Mouse (Mus musculus) heart, embryonic 14.5 days (tissue): ENCODE measurements around the gene Sult2a7. TPM values are rescaled to one million over a fixed set of nuclear protein-coding genes. Genes with fewer than 3 reads are reported as not detected.

ENCODE experiments used
- ATAC-seq: fragments of 200-750 bp; cut with Nextera tagmentation; 2 replicates; pipeline ENCODE4 v1.8.0; 2017; ENCODE audit warnings: low read depth, moderate TSS enrichment; ENCODE audit not compliant: insufficient number of reproducible peaks, insufficient read depth, low FRiP score
- H3K27ac ChIP-seq, 2 experiments: fragments of 200-500 bp in 1 of 2; fragments of 300-500 bp in 1 of 2; sonication (generic) in 1 of 2; replicated peaks in 1 of 2; 2 replicates each; pipeline ENCODE4 v1.5.1; 2012 to 2014; ENCODE audit warnings: low read depth in 2 of 2, low read length in 2 of 2, control low read depth in 1 of 2, mild to moderate bottlenecking in 1 of 2, mixed read lengths in 1 of 2; ENCODE audit not compliant: control insufficient read depth in 1 of 2, insufficient read depth in 1 of 2
- H3K27me3 ChIP-seq: fragments of 300-500 bp; sonication (generic); 2 replicates; pipeline ENCODE4 v1.6.1; 2014; ENCODE audit warnings: mild to moderate bottlenecking, low read length, control low read depth; ENCODE audit not compliant: control insufficient read depth, insufficient read depth
- H3K36me3 ChIP-seq: fragments of 300-500 bp; sonication (generic); 2 replicates; pipeline ENCODE4 v1.6.1; 2014; ENCODE audit warnings: mild to moderate bottlenecking, control low read depth, low read length, mixed read lengths; ENCODE audit not compliant: control insufficient read depth, insufficient read depth
- H3K4me1 ChIP-seq, 2 experiments: fragments of 200-500 bp in 1 of 2; fragments of 300-500 bp in 1 of 2; sonication (generic) in 1 of 2; 2 replicates each; pipeline ENCODE4 v1.6.1; 2012 to 2014; ENCODE audit warnings: low read length in 2 of 2, control low read depth in 1 of 2, mixed read lengths in 1 of 2; ENCODE audit not compliant: control insufficient read depth in 2 of 2, insufficient read depth in 2 of 2
- H3K4me2 ChIP-seq: fragments of 300-500 bp; sonication (generic); 2 replicates; pipeline ENCODE4 v1.6.1; 2014; ENCODE audit warnings: mild to moderate bottlenecking, low read length
- H3K4me3 ChIP-seq, 2 experiments: fragments of 200-500 bp in 1 of 2; fragments of 300-500 bp in 1 of 2; sonication (generic) in 1 of 2; 2 replicates each; pipeline ENCODE4 v1.5.1; 2012 to 2014; ENCODE audit warnings: low read length in 2 of 2, mild to moderate bottlenecking in 2 of 2, control low read depth in 1 of 2, low read depth in 1 of 2, moderate library complexity in 1 of 2; ENCODE audit not compliant: control insufficient read depth in 1 of 2, insufficient read depth in 1 of 2
- H3K9ac ChIP-seq: fragments of 300-500 bp; sonication (generic); 2 replicates; pipeline ENCODE4 v1.6.1; 2014; ENCODE audit warnings: mild to moderate bottlenecking, low read length
- H3K9me3 ChIP-seq: fragments of 300-500 bp; sonication (generic); 2 replicates; pipeline ENCODE4 v1.6.1; 2016; ENCODE audit warnings: low read length, control low read depth; ENCODE audit not compliant: control insufficient read depth
- WGBS: fragments of 180-500 bp; shearing (Covaris S2); extraction: QIAGEN DNeasy Blood & Tissue Kit; methylation state at CpG from one replicate; pipeline ENCODE4 v1.1.7; 2014; 5-methylcytosine and 5-hydroxymethylcytosine counted together
- polyA plus RNA-seq: library from polyadenylated mRNA; unstranded; fragments of >200 nt; fragmentation: Nextera tagmentation; extraction: Ambion mirVana; gene quantifications from 2 replicates; pipeline ENCODE4 v1.2.1, GENCODE M21; 2014

The Sult2a7 gene
- not detected in 2 replicates for polyA plus RNA-seq

DNA sequence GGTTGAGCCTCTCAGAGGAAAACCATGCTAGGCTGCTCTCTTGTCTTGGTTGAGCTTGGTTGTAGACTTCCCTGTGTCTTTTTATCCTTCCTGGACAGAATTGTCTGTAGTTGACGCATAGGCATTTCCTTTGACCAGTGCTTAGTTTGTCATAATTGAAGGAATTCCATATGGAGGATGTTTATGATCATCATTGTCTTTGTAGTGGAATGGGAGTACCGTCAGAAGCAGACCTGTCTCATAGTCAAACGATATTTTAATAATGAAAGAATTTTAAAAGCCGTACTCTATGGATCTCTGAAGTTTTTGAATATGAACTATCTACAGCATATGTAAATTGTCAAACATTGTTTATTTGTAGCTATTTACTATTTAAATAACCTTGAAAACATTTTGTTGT is at the start of gene Sult2a7:
TSS of gene Sult2a7 (minus strand) at position 101 of the 400 bp plus-strand sequence.
- H3K9ac ChIP-seq: no peak within 1 kb of the TSS
- no peak for ATAC-seq

DNA sequence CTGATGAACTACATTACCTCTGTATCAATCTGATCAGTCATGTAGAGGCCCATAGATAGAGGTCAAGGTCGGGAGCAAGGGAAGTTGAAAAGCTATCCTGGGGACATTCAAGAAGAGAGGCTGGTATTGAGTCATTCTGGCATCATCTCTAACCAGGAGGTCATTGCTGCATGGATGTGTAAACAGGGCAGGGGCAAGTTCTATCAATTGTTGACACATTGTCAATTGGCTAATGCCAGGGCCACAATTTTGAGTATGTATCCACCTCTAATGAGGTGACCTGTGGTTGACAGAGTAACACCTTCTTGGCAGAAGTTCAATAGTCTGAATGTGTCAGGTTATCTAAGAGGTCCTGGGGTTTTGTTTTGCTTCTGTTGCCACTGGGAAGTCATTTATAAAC is 31.2 kb upstream of the Sult2a7 start:
- H3K4me3 ChIP-seq: no peak overlapping the region
- ATAC-seq: no peak
- H3K9me3 ChIP-seq: peaks cover 26% of the 10 kb centered on the region
- H3K9ac ChIP-seq: no peak overlapping the region
- H3K36me3 ChIP-seq: no peaks in the 10 kb centered on the region
- H3K27ac ChIP-seq: no peak overlapping the region
- 45% methylated on average over 1 of the region's 1 CpGs for WGBS
- no peaks in the 10 kb centered on the region for H3K4me1 ChIP-seq
- H3K27me3 ChIP-seq: no peaks in the 10 kb centered on the region
- H3K4me2 ChIP-seq: no peak overlapping the region

More for the DNA sequence above, at the start of gene Sult2a7:
- 82% methylated on average over 4 of the region's 4 CpGs for WGBS
- Histone ChIP-seq H3K36me3 (no peaks in the 10 kb centered on the region), H3K4me3 (no peak within 1 kb of the TSS), H3K4me1 (no peaks in the 10 kb centered on the region), H3K27me3 (no peaks in the 10 kb centered on the region), H3K27ac (no peak within 1 kb of the TSS), H3K4me2 (no peak within 1 kb of the TSS), H3K9me3 (peaks cover 13% of the 10 kb centered on the region; the same call in 1 of the 2 replicates)

DNA sequence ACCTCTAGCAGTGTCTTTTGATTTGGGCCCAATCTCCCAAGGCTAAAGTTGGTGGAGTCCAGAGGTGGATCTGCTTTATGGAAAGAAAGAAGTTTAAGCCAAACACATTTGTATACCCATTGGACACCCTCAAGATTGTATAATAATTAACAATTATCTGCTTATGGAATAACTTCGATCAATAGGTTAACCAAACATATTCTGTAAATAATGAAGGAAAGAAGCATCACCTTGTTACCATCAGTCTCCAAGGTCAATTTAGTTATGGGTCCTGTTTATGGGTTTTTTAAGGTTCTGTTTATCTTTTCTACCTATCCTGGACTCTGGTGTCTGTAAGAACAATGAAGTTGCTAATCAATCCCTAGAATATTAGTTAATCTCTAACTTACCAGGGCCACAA is 28.6 kb upstream of the Sult2a7 start:
- ATAC-seq: no peak
- Histone ChIP-seq H3K4me2 (no peak overlapping the region), H3K9ac (no peak overlapping the region), H3K4me1 (no peaks in the 10 kb centered on the region), H3K27me3 (no peaks in the 10 kb centered on the region), H3K27ac (no peak overlapping the region), H3K36me3 (no peaks in the 10 kb centered on the region), H3K4me3 (no peak overlapping the region), H3K9me3 (peaks cover 31% of the 10 kb centered on the region)
- WGBS: 68% methylated on average over 1 of the region's 1 CpGs

DNA sequence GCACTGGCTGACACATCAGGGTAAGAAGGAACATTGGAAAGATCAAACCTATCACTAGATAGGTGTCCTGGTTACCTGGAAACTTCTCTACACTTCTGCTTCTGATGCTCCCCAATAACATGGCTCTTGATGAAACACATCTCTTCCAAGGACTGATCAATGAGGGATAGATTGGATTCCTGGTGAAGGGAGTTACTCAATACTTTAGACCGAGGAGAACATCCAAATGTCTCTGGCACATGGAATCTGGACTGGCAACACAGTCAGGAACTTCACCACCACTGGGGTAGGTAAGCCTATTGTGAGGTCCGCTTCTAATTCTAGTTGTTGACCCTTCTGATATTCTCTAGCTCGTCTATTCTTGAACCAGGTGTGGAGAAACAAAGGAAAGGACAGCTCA is 24.3 kb upstream of the Sult2a7 start:
- H3K4me2 ChIP-seq: no peak overlapping the region
- WGBS: 39% methylated on average over 3 of the region's 3 CpGs
- H3K27ac ChIP-seq: no peak overlapping the region
- no peaks in the 10 kb centered on the region for H3K4me1 ChIP-seq
- H3K4me3 ChIP-seq: no peak overlapping the region
- peaks cover 31% of the 10 kb centered on the region for H3K9me3 ChIP-seq
- H3K9ac ChIP-seq: no peak overlapping the region
- H3K36me3 ChIP-seq: no peaks in the 10 kb centered on the region
- no peaks in the 10 kb centered on the region for H3K27me3 ChIP-seq
- no peak for ATAC-seq

DNA sequence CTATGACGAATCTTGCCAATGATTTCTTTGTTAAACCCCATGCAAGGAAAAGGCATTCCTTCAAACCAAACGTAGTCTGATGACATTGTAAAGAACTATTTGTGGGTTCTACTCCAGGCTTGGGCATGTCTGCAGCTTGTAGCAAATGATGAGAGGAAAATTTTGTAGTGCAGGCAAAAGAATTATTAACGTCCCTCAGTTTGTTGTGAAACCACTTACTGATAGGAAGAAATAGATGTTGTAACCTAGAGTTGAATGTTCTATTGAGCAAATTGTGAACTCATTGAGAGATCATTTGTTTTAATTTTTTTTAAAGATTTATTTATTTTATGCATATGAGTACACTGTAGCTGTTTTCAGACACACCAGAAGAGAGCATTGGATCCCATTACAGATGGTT is 1.1 kb downstream of the Sult2a7 start:
- H3K36me3 ChIP-seq: no peaks in the 10 kb centered on the region
- ATAC-seq: no peak
- no peaks in the 10 kb centered on the region for H3K4me1 ChIP-seq
- 58% methylated on average over 3 of the region's 3 CpGs for WGBS
- no peak overlapping the region for H3K9ac ChIP-seq
- no peaks in the 10 kb centered on the region for H3K27me3 ChIP-seq
- no peak overlapping the region for H3K4me2 ChIP-seq
- H3K9me3 ChIP-seq: peaks cover 13% of the 10 kb centered on the region; the same call in 1 of the 2 replicates
- no peak overlapping the region for H3K4me3 ChIP-seq
- no peak overlapping the region for H3K27ac ChIP-seq

DNA sequence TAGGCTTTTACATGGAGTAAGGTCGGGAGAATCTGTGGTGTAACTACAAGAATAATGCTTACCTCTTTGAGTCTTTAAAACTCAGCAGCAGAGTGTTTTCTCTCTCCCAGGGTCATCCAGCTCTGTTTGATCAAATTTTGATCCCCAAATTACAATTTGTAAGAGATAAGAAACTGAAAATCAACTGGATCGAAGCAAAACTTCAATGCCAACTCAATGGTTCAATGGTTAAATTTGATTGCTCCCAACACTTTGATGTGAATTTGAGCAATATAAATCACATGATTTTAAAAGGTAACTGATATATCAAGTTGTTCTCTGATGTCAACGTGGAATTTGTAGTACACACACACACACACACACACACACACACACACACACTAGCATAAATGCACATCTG is 47.5 kb downstream of the Sult2a7 start, which contains the start of gene Sult2a8:
TSS of gene Sult2a8 (minus strand) at position 236 of the 400 bp plus-strand sequence.
- ATAC-seq: no peak
- no peak within 1 kb of the TSS for H3K27ac ChIP-seq

DNA sequence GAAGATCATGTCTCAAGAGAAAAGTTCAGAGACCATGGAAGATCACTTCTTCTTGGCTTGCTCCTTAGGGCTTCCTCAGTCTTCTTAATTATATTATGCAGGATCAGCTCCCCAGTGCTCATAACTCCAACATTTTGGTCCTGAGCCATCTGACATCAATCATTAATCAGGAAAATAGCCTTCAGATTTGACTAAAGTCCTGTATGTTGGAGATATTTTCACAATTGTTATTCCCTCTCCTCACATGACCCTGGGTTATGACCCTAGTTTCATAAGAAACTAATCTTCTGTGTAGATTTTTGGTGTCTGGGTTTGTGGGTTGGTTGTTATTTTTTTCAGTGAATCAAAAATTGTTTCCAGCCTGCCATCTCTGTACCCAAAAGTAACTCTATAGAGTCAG is 54.4 kb downstream of the Sult2a7 start:
- Histone ChIP-seq H3K27me3 (no peaks in the 10 kb centered on the region), H3K9ac (no peak overlapping the region), H3K4me2 (no peak overlapping the region), H3K9me3 (peaks cover 19% of the 10 kb centered on the region), H3K27ac (no peak overlapping the region), H3K4me1 (no peaks in the 10 kb centered on the region), H3K36me3 (no peaks in the 10 kb centered on the region), H3K4me3 (no peak overlapping the region)
- ATAC-seq: no peak

More for the DNA sequence above, 47.5 kb downstream of the Sult2a7 start, which contains the start of gene Sult2a8:
- H3K4me2 ChIP-seq: no peak within 1 kb of the TSS
- no peaks in the 10 kb centered on the region for H3K4me1 ChIP-seq
- no peaks in the 10 kb centered on the region for H3K36me3 ChIP-seq
- no peak within 1 kb of the TSS for H3K4me3 ChIP-seq
- peaks cover 16% of the 10 kb centered on the region for H3K9me3 ChIP-seq
- no peaks in the 10 kb centered on the region for H3K27me3 ChIP-seq
- WGBS: 49% methylated on average over 3 of the region's 3 CpGs
- no peak within 1 kb of the TSS for H3K9ac ChIP-seq

DNA sequence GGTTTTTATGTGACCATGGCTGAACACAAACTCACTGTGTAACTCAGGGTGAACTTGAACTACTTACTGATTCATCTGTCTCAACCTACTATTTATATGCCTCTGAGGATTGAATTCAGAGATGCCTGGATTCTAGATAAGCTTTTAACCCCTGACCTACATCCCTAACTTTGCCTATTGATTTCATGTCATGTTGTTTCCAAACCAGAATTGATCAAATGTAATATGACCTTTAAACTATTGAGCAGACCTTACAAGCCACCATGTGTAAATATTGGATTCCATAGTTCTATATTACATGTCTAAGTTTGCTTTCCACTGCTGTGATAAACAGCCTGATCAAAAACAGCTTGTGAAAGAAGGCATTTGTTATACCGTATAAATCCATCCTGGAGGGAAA is 55.5 kb downstream of the Sult2a7 start:
- whole genome bisulfite sequencing: 66% methylated on average over 1 of the region's 1 CpGs
- Histone ChIP-seq H3K4me3 (no peak overlapping the region), H3K27ac (no peak overlapping the region), H3K27me3 (no peaks in the 10 kb centered on the region), H3K36me3 (no peaks in the 10 kb centered on the region), H3K9ac (no peak overlapping the region), H3K4me2 (no peak overlapping the region), H3K9me3 (peaks cover 19% of the 10 kb centered on the region), H3K4me1 (no peaks in the 10 kb centered on the region)
- no peak for ATAC-seq
